Mouse (Mus musculus) CH12.LX (cell line): Measurements from ENCODE around the gene Olfr1231. TPM values are rescaled to one million over a fixed set of nuclear protein-coding genes. Genes with fewer than 3 reads are reported as not detected.

Experiments used
- DNase-seq: peaks from one replicate; pipeline ENCODE4 v3.0.0-alpha.2; 2013; ENCODE audit errors: extremely low read depth
- H3K27ac ChIP-seq: 2 replicates; pipeline ENCODE4 v1.5.1; 2012; ENCODE audit warnings: low read depth, mild to moderate bottlenecking, control low read depth, moderate library complexity; ENCODE audit not compliant: insufficient read depth
- H3K27me3 ChIP-seq: replicated peaks from 2 replicates; pipeline ENCODE3; 2012; ENCODE audit warnings: inconsistent platforms
- H3K36me3 ChIP-seq, 2 experiments: replicated peaks in 1 of 2; 2 replicates each; pipeline versions ENCODE3 to v1.6.1; 2012; ENCODE audit warnings: inconsistent platforms in 1 of 2, low read length in 1 of 2, mild to moderate bottlenecking in 1 of 2, mixed read lengths in 1 of 2, moderate library complexity in 1 of 2; ENCODE audit not compliant: control insufficient read depth in 1 of 2, insufficient read depth in 1 of 2
- H3K4me1 ChIP-seq, 2 experiments: 2 replicates each; pipeline ENCODE4 v1.6.1; 2012; ENCODE audit warnings: inconsistent platforms in 1 of 2, moderate library complexity in 1 of 2; ENCODE audit not compliant: insufficient read depth in 2 of 2, control insufficient read depth in 1 of 2
- H3K4me2 ChIP-seq: 2 replicates; pipeline ENCODE4 v1.6.1; 2012; ENCODE audit warnings: low read depth, mild to moderate bottlenecking, control low read depth; ENCODE audit not compliant: poor library complexity, insufficient read depth, severe bottlenecking
- H3K4me3 ChIP-seq, 3 experiments: fragments of 150-350 bp in 1 of 3; sonication (generic) in 1 of 3; replicated peaks in 1 of 3; 2 replicates each; pipeline versions ENCODE3 to v1.5.1; 2011 to 2012; ENCODE audit warnings: low read depth in 2 of 3, low read length in 2 of 3, mild to moderate bottlenecking in 2 of 3, moderate library complexity in 2 of 3, control low read depth in 1 of 3, improper control_type of control experiment in 1 of 3, inconsistent platforms in 1 of 3, mixed read lengths in 1 of 3; ENCODE audit not compliant: poor library complexity in 1 of 3
- H3K79me2 ChIP-seq: replicated peaks from 2 replicates; pipeline ENCODE4 v1.6.1; 2012; ENCODE audit warnings: mild to moderate bottlenecking, moderate library complexity; ENCODE audit not compliant: control insufficient read depth, poor library complexity, insufficient read depth, severe bottlenecking; ENCODE audit errors: extremely low read depth
- H3K9ac ChIP-seq: 2 replicates; pipeline ENCODE4 v1.6.1; 2012; ENCODE audit warnings: low read depth, mild to moderate bottlenecking, control low read depth, moderate library complexity; ENCODE audit not compliant: insufficient read depth
- H3K9me3 ChIP-seq: replicated peaks from 2 replicates; pipeline ENCODE3; 2012; ENCODE audit warnings: low read length, inconsistent platforms, mixed read lengths
- BHLHE40 ChIP-seq: IDR thresholded peaks from 2 replicates; pipeline ENCODE4 v1.6.1; 2011; ENCODE audit warnings: mild to moderate bottlenecking, low read depth, low read length, improper control_type of control experiment
- CHD1 ChIP-seq: IDR thresholded peaks from 2 replicates; pipeline ENCODE4 v1.6.1; 2012; ENCODE audit warnings: low read depth, low read length, improper control_type of control experiment, inconsistent platforms
- CHD2 ChIP-seq: IDR thresholded peaks from 2 replicates; pipeline ENCODE4 v1.6.1; 2011; ENCODE audit warnings: low read length, improper control_type of control experiment
- CTCF ChIP-seq, 2 experiments: IDR thresholded peaks in 1 of 2; conservative IDR thresholded peaks in 1 of 2; 2 replicates each; pipeline ENCODE4 v1.5.1; 2011 to 2012; ENCODE audit warnings: low read depth in 2 of 2, low read length in 2 of 2, improper control_type of control experiment in 1 of 2, inconsistent platforms in 1 of 2, mild to moderate bottlenecking in 1 of 2, moderate library complexity in 1 of 2
- ELF1 ChIP-seq: IDR thresholded peaks from 2 replicates; pipeline ENCODE4 v1.6.1; 2014; ENCODE audit warnings: low read depth, mild to moderate bottlenecking, inconsistent platforms, low read length, improper control_type of control experiment
- GABPA ChIP-seq: IDR thresholded peaks from 2 replicates; pipeline ENCODE4 v1.6.1; 2012; ENCODE audit warnings: low read depth, low read length, improper control_type of control experiment, inconsistent platforms; ENCODE audit not compliant: insufficient replicate concordance
- HCFC1 ChIP-seq: IDR thresholded peaks from 2 replicates; pipeline ENCODE4 v1.6.1; 2012; ENCODE audit warnings: low read depth, mild to moderate bottlenecking, inconsistent platforms, low read length, improper control_type of control experiment
- IRF4 ChIP-seq: IDR thresholded peaks from 2 replicates; pipeline ENCODE4 v1.6.1; 2014; ENCODE audit warnings: low read depth, mild to moderate bottlenecking, inconsistent platforms, low read length, improper control_type of control experiment
- MAFK ChIP-seq: IDR thresholded peaks from 2 replicates; pipeline ENCODE4 v1.6.1; 2011; ENCODE audit warnings: low read length, improper control_type of control experiment; ENCODE audit not compliant: insufficient replicate concordance
- MAX ChIP-seq: IDR thresholded peaks from 2 replicates; pipeline ENCODE4 v1.6.1; 2011; ENCODE audit warnings: low read length, improper control_type of control experiment
- MAZ ChIP-seq: IDR thresholded peaks from 2 replicates; pipeline ENCODE4 v1.6.1; 2012; ENCODE audit warnings: low read depth, mild to moderate bottlenecking, inconsistent platforms, low read length, improper control_type of control experiment, moderate library complexity
- MYC ChIP-seq: IDR thresholded peaks from 2 replicates; pipeline ENCODE4 v1.6.1; 2011; ENCODE audit warnings: low read depth, mild to moderate bottlenecking, improper control_type of control experiment, low read length
- NRF1 ChIP-seq: IDR thresholded peaks from 2 replicates; pipeline ENCODE4 v1.6.1; 2014; ENCODE audit warnings: low read depth, mild to moderate bottlenecking, inconsistent platforms, low read length, improper control_type of control experiment, moderate library complexity
- PAX5 ChIP-seq: IDR thresholded peaks from 2 replicates; pipeline ENCODE4 v1.6.1; 2012; ENCODE audit warnings: low read length, inconsistent platforms, mixed read lengths
- POLR2A ChIP-seq: IDR thresholded peaks from 2 replicates; pipeline ENCODE4 v1.6.1; 2011; ENCODE audit warnings: low read depth, mild to moderate bottlenecking, improper control_type of control experiment, low read length
- POLR2AphosphoS2 ChIP-seq: IDR thresholded peaks from 2 replicates; pipeline ENCODE4 v1.6.1; 2011; ENCODE audit warnings: low read depth, low read length, improper control_type of control experiment
- RAD21 ChIP-seq: IDR thresholded peaks from 2 replicates; pipeline ENCODE4 v1.6.1; 2011; ENCODE audit warnings: low read depth, mild to moderate bottlenecking, low read length, improper control_type of control experiment, moderate library complexity
- RCOR1 ChIP-seq: conservative IDR thresholded peaks from 2 replicates; pipeline ENCODE4 v1.6.1; 2012; ENCODE audit warnings: low read depth, mild to moderate bottlenecking, inconsistent platforms, low read length, improper control_type of control experiment
- SIN3A ChIP-seq: IDR thresholded peaks from 2 replicates; pipeline ENCODE4 v1.6.1; 2012; ENCODE audit warnings: low read length, improper control_type of control experiment, inconsistent platforms
- SMC3 ChIP-seq: IDR thresholded peaks from 2 replicates; pipeline ENCODE4 v1.6.1; 2011; ENCODE audit warnings: low read depth, low read length, improper control_type of control experiment
- TBP ChIP-seq: conservative IDR thresholded peaks from 2 replicates; pipeline ENCODE4 v1.6.1; 2011; ENCODE audit warnings: low read depth, low read length, improper control_type of control experiment
- UBTF ChIP-seq: IDR thresholded peaks from 2 replicates; pipeline ENCODE4 v1.6.1; 2012; ENCODE audit warnings: low read depth, mild to moderate bottlenecking, inconsistent platforms, low read length, improper control_type of control experiment, moderate library complexity
- USF2 ChIP-seq: conservative IDR thresholded peaks from 2 replicates; pipeline ENCODE4 v1.6.1; 2011; ENCODE audit warnings: low read depth, low read length, improper control_type of control experiment
- ZC3H11A ChIP-seq: IDR thresholded peaks from 2 replicates; pipeline ENCODE4 v1.6.1; 2012; ENCODE audit warnings: low read depth, mild to moderate bottlenecking, inconsistent platforms, low read length, improper control_type of control experiment
- ZKSCAN1 ChIP-seq: IDR thresholded peaks from 2 replicates; pipeline ENCODE4 v1.6.1; 2012; ENCODE audit warnings: low read depth, inconsistent platforms, low read length, improper control_type of control experiment, borderline replicate concordance
- dilution Hi-C: fragments of 300-500 bp; cut with MboI; formaldehyde crosslinking; loops from 2 replicates; pipeline ENCODE4 v1.14.3; 2020; ENCODE audit warnings: low sequenced_read_pairs; ENCODE audit not compliant: extremely low pct_unique_long_range_greater_than_20kb, extremely low pct_ligation_motif_present
- in situ Hi-C: fragments of 300-500 bp; cut with MboI; formaldehyde crosslinking; loops from 3 replicates; pipeline ENCODE4 v1.14.3; 2019; ENCODE audit warnings: low sequenced_read_pairs, low pct_ligation_motif_present, low pct_unique_long_range_greater_than_20kb, mixed read lengths
- polyA plus RNA-seq: library from polyadenylated mRNA; unstranded; fragments of >175 nt; gene quantifications from 2 replicates; pipeline ENCODE4 v1.2.1, GENCODE M21; 2012; ENCODE audit warnings: low read depth; ENCODE audit not compliant: insufficient read length
- total RNA-seq, 2 experiments: library from RNA; depleted of rRNA; stranded (reverse); fragments of 300-350 nt in 1 of 2; fragments of >200 nt in 1 of 2; gene quantifications; 2 replicates each; pipeline ENCODE4 v1.2.3; 2012 to 2014

The Olfr1231 gene
- not detected in 2 replicates for total RNA-seq (2012; rRNA removed)
- not detected in 2 replicates for total RNA-seq (2014; rRNA removed)
- polyA plus RNA-seq = not detected in 2 replicates

DNA sequence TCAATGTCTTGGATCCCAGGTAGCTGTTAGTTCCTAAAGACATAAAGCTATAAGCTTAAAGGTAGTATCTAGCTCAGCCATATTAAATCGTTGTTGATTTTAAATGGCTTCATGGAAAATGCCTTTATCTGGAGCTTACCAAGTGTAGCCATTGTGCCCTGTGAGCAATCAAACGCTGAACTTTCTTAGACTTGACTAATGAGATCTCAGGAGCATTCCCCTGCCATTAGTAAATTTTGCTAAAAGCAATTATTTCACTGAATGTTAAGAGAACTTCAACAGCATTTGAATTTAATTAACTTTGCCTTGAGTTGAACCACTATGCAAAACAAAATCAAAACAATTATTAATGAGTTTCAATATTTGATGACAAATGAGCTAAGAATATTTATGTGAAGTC lies at the start of gene Olfr1231:
Gene Olfr1231, minus strand, starts transcription at position 101 of the 400 bp plus-strand sequence.
- H3K4me1 ChIP-seq = no peaks in the 10 kb centered on the region
- no peak within 1 kb of the TSS for H3K4me3 ChIP-seq
- peaks cover 23% of the 10 kb centered on the region for H3K9me3 ChIP-seq
- no peak within 1 kb of the TSS for H3K4me2 ChIP-seq
- H3K27ac ChIP-seq = no peak within 1 kb of the TSS
- no peak within 1 kb of the TSS for H3K9ac ChIP-seq
- dilution Hi-C loops (no loop called here), in situ Hi-C loops (no loop called here)
- no peaks in the 10 kb centered on the region for H3K36me3 ChIP-seq
- H3K27me3 ChIP-seq = no peaks in the 10 kb centered on the region
- no peaks in the 10 kb centered on the region for H3K79me2 ChIP-seq
- DNase-seq = no peak
- TF ChIP-seq BHLHE40 (no peak), ZKSCAN1 (no peak), RAD21 (no peak), GABPA (no peak), IRF4 (no peak), MAZ (no peak), NRF1 (no peak), USF2 (no peak), POLR2AphosphoS2 (no peak), PAX5 (no peak), HCFC1 (no peak), MAX (no peak), UBTF (no peak)

GRCm38 (mm10) chr2:89342298-89342697 lies 35.4 kb upstream of the Olfr1231 start, which contains the start of gene Olfr1233:
Olfr1233 (minus strand) TSS chr2:89342398.
- Histone ChIP-seq H3K4me1 (no peaks in the 10 kb centered on the region), H3K4me2 (no peak within 1 kb of the TSS), H3K9ac (no peak within 1 kb of the TSS), H3K27me3 (no peaks in the 10 kb centered on the region), H3K27ac (no peak within 1 kb of the TSS), H3K79me2 (no peaks in the 10 kb centered on the region), H3K36me3 (no peaks in the 10 kb centered on the region), H3K9me3 (peaks cover 12% of the 10 kb centered on the region), H3K4me3 (no peak within 1 kb of the TSS)
- TF ChIP-seq MAZ (no peak), RCOR1 (no peak), UBTF (no peak), SIN3A (no peak), CHD1 (no peak), ELF1 (no peak), CHD2 (no peak), TBP (no peak), ZC3H11A (no peak), MAFK (no peak), POLR2A (no peak), NRF1 (no peak), CTCF (conservative IDR thresholded peaks at IDR 0.05 in 1 of 2, IDR thresholded peaks at IDR 0.05 in 1 of 2; ENCODE audit: low read depth in 2 of 2, low read length in 2 of 2) (no peak), SMC3 (no peak), USF2 (no peak), MYC (no peak), ZKSCAN1 (no peak), PAX5 (no peak), MAX (no peak)
- dilution Hi-C loops = no loop called here
- no peak for DNase-seq
- in situ Hi-C loops = no loop called here
